Comparison of ENCODE assay signal across 8 mouse cellular contexts in the genomic region with DNA sequence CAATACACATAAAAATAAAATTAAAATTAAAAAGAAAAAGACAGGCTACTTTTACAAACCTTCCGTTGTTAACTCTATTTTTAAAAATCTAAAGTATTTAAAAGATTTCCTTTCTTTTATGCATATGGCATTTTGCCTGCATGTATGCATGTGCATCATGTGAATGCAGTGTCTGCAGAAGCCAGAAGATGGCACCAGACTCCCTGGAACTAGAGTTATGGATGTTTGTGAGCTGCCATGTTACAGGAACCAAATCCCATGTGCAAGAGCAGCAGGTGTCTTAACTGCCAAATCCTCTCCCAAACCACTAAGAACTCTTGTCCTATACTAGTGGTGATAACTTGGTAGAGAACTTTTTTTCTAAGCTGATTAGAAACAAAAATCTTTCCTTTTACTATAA.
DNase-seq lines count a peak whose midpoint lies in the region; ATAC-seq and TF ChIP-seq lines count a peak whose summit lies in the region.

No protein-coding gene starts in this region.

- no peak overlapping the region for H3K4me3 ChIP-seq in cortical plate, adult 2 months (ENCODE audit: insufficient read depth, low read length)
- H3K4me3 ChIP-seq in hindbrain, postnatal 0 days (ENCODE audit: low read length) = no peak overlapping the region

- H3K4me2 ChIP-seq in hindbrain, postnatal 0 days (ENCODE audit: low read depth, low read length) = no peak overlapping the region

- H3K27ac ChIP-seq in cortical plate, adult 2 months (ENCODE audit: insufficient read depth, low read length) = no peak overlapping the region
- no peak overlapping the region for H3K27ac ChIP-seq in hindbrain, postnatal 0 days

- no peak for ATAC-seq in cerebellum, adult (ENCODE audit: insufficient number of reproducible peaks, low FRiP score, low TSS enrichment)
- no peak for ATAC-seq in hindbrain, postnatal 0 days

- H3K4me1 ChIP-seq in cortical plate, adult 2 months (ENCODE audit: control insufficient read depth, insufficient read depth, low read length) = no peaks in the 10 kb centered on the region
- H3K4me1 ChIP-seq in hindbrain, postnatal 0 days (ENCODE audit: insufficient read depth, low read length) = no peaks in the 10 kb centered on the region

- H3K9me3 ChIP-seq in hindbrain, postnatal 0 days (ENCODE audit: low read length) = no peaks in the 10 kb centered on the region

- H3K36me3 ChIP-seq in hindbrain, postnatal 0 days (ENCODE audit: insufficient read depth, low read length) = no peaks in the 10 kb centered on the region

- WGBS in hindbrain, postnatal 0 days = 59% methylated on average over 1 of the region's 1 CpGs

- TF ChIP-seq CTCF in cortical plate, adult 2 months (IDR thresholded peaks at IDR 0.05; ENCODE audit: extremely low read depth, insufficient read depth, low read length) = peak; percentile 58
- peak; percentile 84 for TF ChIP-seq CTCF in hindbrain, postnatal 0 days (IDR thresholded peaks at IDR 0.05; ENCODE audit: low read depth)

- TF ChIP-seq POLR2A in cortical plate, adult 2 months (IDR thresholded peaks at IDR 0.05; ENCODE audit: extremely low read depth, insufficient read depth, low read length) = no peak

- H3K9ac ChIP-seq in hindbrain, postnatal 0 days (replicated peaks; ENCODE audit: low read length) = no peak overlapping the region

- peak; percentile 26 to 54 for DNase-seq in cerebellum, postnatal 4 days (ENCODE audit: low spot score in 2 of 2)
- peak; percentile 15 for DNase-seq in right cerebral cortex, adult 18-20 months
- no peak for DNase-seq in right cerebral cortex, postnatal 25 days
- peak; percentile 79 for DNase-seq in hindbrain, postnatal 0 days (ENCODE audit: low spot score)
- peak; percentile 20 to 25 for DNase-seq in lung, adult 18-20 months
- peak; percentile 10 for DNase-seq in skeletal muscle tissue, adult 2 months (ENCODE audit: low read depth, low spot score)

- no peaks in the 10 kb centered on the region for H3K27me3 ChIP-seq in hindbrain, postnatal 0 days (ENCODE audit: insufficient read depth, low read length)
